Mouse (Mus musculus): ENCODE measurements at regions not wholly inside any gene's neighbourhood (a gene's known extent, or its start where the extent isn't known, plus 50 kb on each side); places are given as distances from the start of the nearest gene placed in this dataset.

DNA sequence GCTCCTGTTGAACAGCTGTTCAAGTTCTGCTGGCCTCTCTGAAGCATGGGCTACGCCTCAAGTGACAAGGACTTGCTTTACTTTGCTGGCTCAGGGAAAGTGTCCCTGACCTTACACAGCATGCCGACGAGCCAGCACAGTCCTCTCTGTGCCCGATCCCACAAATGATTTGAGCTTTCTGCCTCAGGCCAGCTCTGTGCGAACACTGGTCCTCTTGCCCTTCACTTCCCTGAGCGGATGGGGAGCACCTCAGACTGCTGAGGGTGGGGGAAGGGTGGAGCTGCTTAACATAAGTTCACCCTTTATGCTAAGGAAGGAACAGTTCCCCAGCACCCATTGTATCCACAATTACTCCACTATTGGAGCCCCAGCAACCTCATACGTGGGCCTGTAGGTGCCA is 223.7 kb upstream of the Mgmt start:
- intact Hi-C loops (cut with DNase I) = no loop called here
- DNase-seq = no peak

DNA sequence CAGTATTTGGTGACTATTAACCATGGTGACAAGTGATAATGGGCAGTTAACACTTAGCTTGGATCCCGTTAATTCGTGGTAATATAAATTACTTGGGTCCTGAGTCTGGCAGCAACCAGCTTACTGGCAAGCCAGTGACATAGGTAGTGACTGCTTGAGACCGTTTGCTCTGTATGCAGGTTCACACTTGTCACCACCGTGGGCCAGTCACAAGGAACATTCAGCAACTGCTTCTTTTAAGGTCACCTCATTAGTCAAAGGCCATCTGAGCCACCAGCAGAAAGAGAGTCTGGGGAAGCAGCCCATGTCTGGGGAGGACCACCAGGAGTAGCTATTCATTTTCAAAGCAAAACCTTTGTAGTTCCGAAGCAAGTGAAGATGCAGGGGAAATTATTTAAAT is 220.3 kb upstream of the Mgmt start:
- DNase-seq = no peak
- intact Hi-C loops (cut with DNase I) = no loop called here

DNA sequence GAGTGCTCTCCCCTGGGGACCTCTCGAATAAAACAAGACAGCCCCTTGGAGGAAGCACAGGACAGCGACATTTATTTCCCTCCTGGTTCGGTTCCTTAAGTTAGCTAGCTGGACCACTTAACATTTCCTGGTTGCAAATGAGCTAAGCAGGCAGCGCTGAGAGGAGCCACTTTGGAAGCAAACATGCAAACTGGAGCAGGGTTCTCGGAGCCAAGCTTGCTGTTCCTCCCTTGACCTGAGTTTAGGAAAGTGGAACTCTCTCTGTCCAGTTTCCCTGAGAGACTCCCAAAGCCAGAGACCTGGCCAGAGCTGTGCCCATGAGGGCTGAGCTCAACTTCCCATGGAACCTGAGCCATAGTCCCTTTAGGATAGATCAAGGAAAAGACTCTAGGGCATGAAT is 219.4 kb upstream of the Mgmt start:
- DNase-seq = peak; percentile 9 to 12
- intact Hi-C loops (cut with DNase I) = no loop called here

DNA sequence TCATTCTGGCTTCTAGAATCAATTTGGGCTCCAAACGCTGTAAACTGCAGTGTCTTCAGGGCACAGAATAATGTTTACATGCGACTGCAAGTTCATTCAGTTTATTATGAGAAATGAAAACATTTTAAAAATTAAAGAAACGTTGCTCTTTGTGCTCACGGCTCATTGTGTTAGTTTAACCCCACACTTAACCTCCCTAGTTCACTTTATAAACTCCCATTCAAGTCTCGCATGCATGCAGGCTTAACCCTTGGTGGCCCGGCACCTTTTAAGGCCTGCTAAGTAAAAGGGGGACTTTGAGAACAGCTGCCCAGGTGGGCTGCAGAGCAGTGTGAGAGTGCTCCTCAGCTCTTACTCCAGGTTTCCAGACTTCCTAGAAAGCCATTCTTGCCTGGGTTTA is 218.3 kb upstream of the Mgmt start:
- intact Hi-C loops (cut with DNase I) = no loop called here
- no peak for DNase-seq

DNA sequence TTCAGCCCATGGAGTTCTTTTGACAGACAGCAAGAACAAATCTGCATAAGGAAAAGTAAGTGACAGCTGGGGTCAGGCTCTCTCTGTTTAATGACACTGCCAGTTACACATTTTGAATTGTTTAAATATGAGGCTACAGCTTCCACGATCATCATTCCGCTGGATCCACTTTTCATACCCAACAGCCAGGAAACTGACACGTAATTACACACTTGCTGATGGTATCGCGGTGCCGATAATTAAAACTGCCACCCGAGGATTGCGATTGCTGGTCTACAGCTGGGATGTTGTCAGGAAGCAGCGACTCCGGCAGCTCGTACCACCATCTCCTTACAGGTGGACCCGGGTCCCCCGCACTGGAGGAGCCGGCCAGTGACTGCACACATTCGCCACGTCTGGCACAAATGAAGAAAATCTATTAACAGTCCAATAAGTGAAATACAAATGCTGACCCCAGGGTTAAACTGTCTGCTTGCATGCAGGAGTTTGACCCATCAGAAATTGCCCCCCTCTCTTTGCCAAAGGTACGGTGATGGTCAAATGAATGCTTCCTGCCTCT is 217.3 kb upstream of the Mgmt start:
- intact Hi-C loops (cut with DNase I) = no loop called here
- no peak for DNase-seq

DNA sequence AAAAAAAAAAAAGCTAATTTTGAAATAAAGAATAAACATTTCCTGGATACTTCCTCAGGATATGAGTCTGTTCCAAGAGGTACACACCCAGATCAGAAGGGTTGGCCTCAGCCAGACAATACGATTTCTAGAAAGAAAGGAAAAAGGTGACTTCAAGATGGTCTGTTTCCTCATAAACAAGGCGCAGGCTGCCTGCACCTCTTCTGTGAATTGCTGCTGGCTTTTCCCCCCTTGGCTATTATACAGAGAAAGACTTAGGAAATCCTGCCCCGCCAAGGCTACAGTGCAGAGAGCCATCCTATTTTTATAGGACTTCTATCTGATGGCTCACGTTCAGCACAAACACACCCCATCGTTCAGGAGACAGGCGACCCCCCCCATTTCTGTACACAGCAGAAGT is 204.8 kb upstream of the Mgmt start:
- intact Hi-C loops (cut with DNase I) = loop anchor here (2.0 to 5.0 kb wide), 2 partner anchors 151 to 192 kb away; no protein-coding TSS in a partner anchor
- peak; percentile 32 to 36 for DNase-seq

DNA sequence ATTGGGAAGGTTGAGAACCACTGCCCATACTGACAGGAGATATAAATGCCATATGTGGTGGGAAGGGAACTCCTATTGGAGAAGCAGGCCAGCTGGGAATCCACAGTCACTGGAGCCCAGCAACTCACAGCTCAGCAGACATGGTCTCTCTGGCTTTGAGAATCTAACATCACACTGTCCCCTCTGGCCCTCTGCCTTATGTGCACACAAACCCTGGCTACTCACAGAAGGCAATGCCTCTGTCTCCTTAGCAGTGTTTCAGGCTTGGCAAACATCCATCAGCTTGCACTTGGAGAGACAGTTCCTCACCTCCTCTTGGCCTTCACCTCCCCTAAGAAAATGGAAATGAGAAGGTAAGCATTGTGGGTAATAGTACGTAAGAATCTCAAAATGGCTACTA is 188.2 kb upstream of the Mgmt start:
- DNase-seq = no peak
- intact Hi-C loops (cut with DNase I) = no loop called here

DNA sequence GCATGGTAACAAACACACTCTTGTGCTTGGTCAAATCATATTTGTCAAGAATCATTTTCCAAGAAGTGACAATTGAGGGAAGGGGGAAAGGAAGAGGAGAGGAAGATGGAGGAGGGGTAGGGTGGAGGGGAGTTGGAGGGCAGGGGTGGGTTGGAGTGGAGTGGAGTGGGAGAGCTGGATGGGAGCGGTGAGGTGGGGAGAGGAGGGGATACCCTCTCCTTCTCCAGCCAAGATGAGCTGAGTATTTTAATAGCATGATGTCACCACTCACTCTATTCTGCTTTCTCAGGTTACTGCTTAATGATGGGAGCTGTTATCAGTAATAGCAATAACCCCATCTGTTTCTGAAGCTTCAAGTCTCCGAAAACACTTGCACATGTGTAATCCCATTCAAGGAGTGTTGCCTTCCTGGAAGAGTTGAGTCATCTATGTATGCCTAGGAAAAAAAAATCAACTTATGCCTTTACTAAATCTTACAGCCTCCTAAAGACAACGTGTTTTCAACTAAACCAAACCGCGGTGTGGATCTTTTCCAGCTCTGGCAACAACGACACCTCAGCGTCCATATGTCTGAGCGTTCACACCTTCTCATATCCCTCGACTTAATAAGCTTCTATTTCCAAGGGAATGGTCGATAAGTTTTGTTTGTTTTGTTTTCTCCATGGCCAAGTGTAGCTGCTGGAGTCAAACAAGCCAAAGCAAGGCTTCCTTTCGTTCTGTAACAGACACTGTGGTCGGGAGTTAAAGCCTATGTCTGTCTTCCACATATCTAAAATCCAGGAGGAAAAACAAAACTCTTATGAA is 187.0 kb upstream of the Mgmt start:
- no peak for DNase-seq
- intact Hi-C loops (cut with DNase I) = no loop called here

DNA sequence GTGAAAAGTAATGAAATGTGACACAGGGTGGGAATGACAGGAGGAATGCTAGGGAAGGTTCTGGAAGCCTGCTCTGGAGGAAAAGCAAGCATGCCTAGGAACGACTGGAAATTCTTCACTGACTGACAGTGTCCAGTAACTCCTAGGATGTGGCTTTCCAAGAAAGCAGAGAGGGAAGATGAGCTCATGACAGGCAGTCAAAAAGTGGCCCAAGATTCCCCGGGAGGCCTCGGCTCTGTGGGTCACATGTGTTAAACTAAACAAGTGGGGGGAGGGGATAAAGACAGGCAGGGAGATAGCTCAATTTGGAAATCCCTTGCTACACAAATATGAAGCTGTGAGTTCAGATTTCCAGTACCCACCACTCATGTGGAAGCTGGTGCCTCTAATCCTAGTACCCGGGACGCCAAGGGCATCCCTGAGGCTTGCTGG is 186.4 kb upstream of the Mgmt start:
- intact Hi-C loops (cut with DNase I) = no loop called here
- DNase-seq = peak in 1 of 2 experiments; percentile 23

DNA sequence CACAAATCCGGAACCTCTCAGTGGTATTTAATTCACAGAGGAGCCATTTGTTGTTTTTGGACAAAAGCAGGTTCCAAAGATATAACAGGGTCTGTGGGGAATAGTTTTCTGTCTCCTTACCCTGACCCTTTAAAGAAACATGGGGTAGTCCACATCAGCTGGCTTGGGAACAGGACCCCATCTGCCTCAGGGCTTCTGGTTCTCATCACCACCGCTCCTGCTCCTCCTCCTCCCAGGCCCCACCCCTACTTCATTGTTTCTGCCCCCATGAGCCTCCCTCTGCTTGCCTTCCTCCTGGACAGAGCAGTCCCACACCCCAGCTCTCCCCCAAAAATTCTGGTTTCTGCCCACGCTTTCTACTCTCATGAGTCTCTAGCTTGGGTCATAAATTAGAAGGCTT is 183.8 kb upstream of the Mgmt start:
- intact Hi-C loops (cut with DNase I) = no loop called here
- peak; percentile 43 to 58 for DNase-seq

DNA sequence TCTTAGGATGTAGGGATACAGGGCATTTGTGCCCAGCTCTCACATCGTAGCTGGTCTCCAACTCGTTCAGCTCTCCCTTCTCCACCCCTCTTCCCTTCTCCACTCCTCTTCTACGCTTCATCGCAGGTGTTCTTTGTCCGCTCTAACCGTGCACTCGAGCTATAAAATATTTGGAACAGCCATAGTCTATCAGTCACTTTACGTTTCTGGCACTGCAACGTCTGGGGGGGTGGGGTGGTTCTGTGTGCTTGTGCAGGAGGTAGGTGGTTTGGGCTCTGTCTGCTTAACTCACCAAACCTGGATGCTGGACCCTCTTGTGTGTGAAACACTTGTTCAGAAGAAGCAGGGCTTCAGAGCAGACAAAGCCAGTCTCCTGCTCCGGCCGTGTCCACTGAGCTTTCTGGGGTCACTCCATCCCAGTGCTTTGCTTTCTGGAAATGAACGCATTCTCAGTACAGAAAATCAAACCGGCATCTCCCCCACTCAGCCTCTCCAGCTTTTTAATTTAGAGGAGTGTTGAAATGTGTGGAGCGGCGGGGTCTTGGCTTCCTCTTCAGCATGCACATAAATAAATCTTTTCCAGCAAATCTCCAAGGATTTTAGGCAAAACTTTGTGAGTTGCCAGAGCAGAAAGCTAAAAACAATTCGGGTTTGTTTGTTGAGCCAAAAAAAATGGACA is 181.3 kb upstream of the Mgmt start:
- intact Hi-C loops (cut with DNase I) = no loop called here
- peak; percentile 45 to 63 for DNase-seq

DNA sequence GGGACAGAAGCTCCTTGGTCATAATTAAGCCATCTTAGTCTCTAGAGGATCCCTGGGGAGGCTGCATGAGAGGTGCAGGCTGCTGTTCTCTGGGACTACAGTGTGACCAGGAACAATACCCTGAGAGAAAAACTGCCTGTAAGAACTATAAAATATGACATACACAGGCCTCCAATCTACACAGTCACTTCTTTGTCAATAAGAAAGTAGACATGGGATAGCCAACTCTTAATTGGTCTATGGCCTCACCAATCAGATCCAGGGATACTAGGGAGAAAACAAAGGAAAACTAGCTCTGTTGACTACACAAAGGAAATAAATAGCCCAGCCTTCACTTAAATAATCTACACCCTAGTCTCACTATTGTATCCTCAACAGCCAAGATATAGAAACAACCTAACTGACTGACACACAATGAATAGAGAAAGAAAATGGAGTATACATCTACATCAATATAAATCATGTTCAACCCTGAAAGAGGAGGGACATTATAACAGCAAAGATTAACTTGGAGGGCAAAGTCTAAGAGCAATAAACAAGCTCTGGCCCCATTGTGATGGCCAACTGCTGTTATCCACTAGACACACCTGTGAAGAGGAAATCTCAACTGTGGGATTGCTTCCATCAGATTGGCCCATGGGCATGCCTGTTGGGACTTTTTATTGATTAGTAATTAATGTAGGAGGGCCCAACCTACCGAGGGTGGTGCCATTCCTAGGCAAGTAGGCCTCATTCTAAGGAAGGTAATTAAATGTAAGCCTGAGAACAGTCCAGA is 166.6 kb upstream of the Mgmt start:
- intact Hi-C loops (cut with DNase I) = no loop called here
- no peak for DNase-seq

DNA sequence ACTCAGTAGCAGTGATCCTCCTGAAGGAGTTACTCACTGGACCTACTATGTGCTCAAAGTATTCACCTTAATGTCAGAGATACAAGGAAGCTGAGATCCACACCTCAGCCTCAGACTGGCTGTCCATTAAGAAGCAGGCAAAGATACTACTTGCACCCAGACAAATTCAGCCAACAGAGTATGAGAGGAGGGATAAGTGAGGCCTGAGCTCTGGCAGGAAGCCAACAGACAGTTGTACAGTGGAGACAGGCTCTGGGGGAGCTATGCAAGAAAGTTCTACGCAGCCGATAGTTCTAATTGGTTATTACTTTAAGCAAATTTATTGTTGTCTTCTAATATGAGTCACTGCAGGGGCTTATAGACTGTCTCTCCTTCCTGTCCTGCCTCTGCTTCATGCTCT is 152.2 kb upstream of the Mgmt start:
- intact Hi-C loops (cut with DNase I) = no loop called here
- DNase-seq = no peak

DNA sequence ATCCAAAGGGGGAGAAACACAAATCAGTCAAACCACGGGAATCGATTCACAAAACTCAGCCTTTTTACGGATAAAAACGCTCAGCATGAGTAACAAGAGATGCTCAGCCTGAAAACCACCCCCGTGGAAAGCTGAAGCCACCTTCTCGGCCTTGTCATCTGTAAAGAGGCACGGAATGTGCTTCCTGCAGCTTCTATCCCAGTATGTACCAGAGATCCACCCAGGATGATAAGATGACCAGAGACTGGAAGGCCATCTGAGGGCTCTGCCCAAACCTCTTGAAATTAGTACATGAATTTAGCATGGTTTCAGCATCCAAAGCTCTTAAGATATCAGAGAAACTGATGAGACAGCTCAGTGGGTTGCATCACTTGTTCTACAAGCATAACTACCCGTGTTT is 149.0 kb upstream of the Mgmt start:
- intact Hi-C loops (cut with DNase I) = no loop called here
- no peak for DNase-seq

DNA sequence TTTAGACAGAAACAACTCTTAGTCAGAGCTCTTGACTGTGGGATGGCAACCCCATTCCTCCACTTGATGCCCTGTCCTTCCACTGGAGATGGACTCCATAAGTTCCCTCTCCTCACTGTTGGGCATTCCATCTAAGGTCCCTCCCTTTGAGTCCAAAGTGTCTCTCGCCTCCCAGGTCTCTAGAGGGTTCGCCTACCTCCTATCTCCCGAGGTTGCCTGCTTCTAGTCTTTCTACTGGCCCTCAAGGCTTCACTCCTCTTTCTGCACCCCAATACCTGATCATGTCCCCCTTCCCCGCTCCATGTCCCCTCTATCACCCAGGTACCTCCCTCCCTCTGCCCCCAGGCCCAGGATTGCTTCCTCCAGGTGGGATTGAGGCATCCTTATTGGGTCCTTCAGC is 142.9 kb upstream of the Mgmt start:
- intact Hi-C loops (cut with DNase I) = no loop called here
- DNase-seq = no peak

DNA sequence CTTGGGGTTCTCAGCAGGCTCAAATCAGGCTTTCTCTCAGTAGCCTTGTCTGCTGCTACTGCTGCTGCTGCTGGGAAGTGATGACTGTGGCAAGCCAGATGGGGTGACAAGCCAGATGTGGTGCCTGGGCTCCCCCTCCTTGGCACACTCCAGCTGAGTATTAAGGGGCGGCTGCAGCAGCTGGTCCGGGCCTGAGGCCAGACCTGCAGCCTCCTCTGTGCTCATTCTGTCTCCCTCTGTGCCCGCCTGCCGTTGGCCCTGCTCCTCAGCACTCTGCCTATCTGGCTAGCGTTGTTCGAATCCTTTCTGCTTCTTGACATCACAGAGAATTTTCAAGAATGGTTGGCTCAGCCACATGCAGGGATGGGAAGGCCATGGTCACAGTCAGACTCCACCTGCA is 139.6 kb upstream of the Mgmt start:
- intact Hi-C loops (cut with DNase I) = no loop called here
- no peak for DNase-seq

DNA sequence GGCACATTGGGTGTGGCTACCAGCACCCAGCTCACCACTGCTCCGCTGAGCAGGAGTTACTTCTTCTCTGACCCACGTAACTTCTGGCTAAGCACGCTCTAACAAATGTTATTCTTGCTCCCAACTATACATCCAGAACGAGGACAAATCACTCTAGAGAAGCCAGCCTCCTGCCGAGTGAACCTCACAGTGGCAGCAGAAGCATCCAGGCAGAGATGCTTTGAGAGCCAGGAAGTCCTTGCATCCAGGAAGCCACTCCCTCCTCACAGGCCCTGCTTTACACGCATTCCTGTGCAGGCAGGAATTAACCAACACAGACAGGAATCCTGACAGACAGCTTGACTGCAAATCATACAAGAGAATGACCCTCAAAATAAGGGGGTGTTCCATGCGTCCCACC is 129.4 kb upstream of the Mgmt start:
- intact Hi-C loops (cut with DNase I) = no loop called here
- DNase-seq = no peak

DNA sequence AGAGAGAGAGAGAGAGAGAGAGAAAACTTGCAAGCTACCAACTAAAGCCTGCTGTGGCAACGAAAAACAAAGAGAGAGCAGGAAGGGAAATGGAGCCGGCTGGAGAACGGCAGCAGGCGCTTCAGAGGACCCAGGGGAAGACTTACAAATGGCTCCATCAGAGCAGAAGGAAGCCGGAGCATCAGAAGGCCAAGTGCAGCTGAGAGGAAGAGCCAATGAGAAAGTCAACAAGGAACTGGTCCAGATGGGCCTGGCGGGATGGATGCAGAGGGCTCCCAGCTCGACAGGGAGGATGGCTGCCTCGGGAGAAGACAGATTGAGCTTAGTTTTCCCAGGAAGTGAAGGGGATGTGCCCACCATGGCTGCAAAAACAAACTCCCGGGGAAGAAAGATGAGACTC is 127.2 kb upstream of the Mgmt start:
- intact Hi-C loops (cut with DNase I) = no loop called here
- peak; percentile 18 to 24 for DNase-seq

DNA sequence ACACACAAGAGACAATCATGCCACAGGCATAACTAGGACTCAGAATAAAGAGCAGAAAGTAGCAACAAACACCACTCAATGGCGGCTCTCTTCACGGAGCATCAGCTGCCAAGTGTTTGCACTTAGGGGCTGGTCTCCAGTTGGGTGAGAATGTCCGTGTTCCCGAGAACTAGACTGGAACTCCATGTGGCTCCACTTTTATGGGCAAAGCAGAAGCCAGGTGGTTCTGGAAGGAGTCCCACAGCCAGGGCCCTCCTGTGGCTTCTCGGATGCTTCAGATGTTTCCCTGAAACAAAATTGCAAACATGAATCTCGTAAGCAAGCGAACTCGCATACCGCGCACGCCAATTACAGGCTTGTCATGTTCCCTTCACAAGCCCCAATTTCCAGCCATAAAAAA is 113.7 kb upstream of the Mgmt start:
- intact Hi-C loops (cut with DNase I) = no loop called here
- no peak for DNase-seq

DNA sequence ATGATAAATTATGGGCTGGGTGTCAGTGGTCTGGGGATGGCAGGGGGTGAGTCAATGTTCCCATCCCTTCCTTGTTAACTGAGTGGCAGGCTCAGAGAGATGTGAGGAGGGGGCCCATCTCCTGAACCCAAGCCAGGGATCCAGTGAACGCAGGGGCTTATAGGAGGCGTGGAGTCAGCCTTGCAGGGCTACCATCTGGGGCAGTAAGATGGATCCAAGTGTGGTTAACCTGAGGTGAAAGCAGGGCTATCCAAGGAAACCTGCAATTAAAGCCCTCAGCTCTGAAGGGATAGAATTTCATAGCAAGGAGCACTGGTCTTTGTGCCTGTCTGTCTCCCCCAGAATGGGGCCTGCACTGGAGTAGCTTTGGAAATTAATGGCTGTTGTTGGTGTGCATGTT is 103.3 kb upstream of the Mgmt start:
- DNase-seq = no peak
- intact Hi-C loops (cut with DNase I) = no loop called here

DNA sequence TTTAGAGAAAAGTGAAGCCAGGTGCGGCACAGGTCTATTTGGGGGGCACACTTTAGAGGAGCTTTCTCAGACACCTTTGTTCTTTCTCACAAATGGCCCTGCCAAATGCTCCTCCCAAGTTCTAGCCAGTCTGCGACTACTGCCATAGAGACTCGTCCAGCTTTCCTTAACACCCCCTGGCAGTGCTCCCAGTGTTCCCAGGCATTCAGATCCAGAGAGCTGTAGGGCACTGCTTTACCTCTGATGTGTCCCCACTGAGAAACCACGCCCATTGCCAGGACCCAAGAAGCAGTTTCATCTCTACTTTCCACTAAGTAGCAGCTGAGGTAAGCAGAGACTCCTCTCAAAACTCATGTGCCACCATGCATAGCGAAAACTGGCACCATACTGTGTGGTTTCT is 102.3 kb upstream of the Mgmt start:
- no peak for DNase-seq
- intact Hi-C loops (cut with DNase I) = no loop called here
